Mouse (Mus musculus): ENCODE data around the gene Slc22a3. TPM values are rescaled to one million over a fixed set of nuclear protein-coding genes. Genes with fewer than 3 reads are reported as not detected.
A peak's percentile ranks its signal among the peaks of the same experiment; 100 is the strongest.

Slc22a3 gene
- polyA plus RNA-seq, 1 experiment from 2014 or later = 0.65 TPM

- 75% methylated on average over 2 of the region's 2 CpGs for WGBS
- no peak for ATAC-seq (ENCODE audit: low FRiP score, low read depth)
- Histone ChIP-seq H3K4me2 (replicated peaks) (no peak overlapping the region), H3K36me3 (no peaks in the 10 kb centered on the region), H3K9me3 (0 out of 2 replicates have a peak, but pooled peaks cover 3% of the 10 kb centered on the region), H3K4me1 (0 out of 2 replicates have a peak, but pooled peaks cover 5% of the 10 kb centered on the region), H3K4me3 (no peak overlapping the region), H3K9ac (no peak overlapping the region), H3K27ac (no peak overlapping the region), H3K27me3 (no peaks in the 10 kb centered on the region)
Observed at GRCm38 (mm10) chr17:12387781-12388180, 119.7 kb downstream of the Slc22a3 start.

GRCm38 (mm10) chr17:12385049-12385794 is 122.3 kb downstream of the Slc22a3 start:
- no peaks in the 10 kb centered on the region for H3K9me3 ChIP-seq
- H3K27ac ChIP-seq = no peak overlapping the region
- H3K4me1 ChIP-seq = 0 out of 2 replicates have a peak, but pooled peaks cover 5% of the 10 kb centered on the region
- no peak overlapping the region for H3K4me3 ChIP-seq
- no peaks in the 10 kb centered on the region for H3K36me3 ChIP-seq
- no peak for ATAC-seq (ENCODE audit: low FRiP score, low read depth)
- H3K9ac ChIP-seq = no peak overlapping the region
- no peak overlapping the region for H3K4me2 ChIP-seq (replicated peaks)
- no peaks in the 10 kb centered on the region for H3K27me3 ChIP-seq
- WGBS = 43% methylated on average over 8 of the region's 8 CpGs

DNA sequence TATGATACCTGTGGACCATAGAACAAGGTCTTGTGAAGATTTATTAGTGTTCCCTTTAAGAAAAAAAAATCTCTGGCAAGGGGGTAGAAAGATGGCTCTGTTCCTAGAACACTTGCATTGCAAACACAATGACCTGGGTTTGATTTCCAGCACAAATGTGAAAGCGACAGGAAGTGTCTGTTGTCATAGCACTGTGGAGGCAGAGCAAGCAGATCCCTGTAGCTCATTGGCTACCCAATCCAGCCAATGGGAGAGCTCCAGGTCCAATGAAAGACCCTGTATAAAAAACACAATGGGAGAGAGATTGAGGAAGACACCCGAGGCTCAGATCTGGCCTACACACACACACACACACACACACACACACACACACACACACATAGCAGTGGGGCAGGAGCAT is 125.0 kb downstream of the Slc22a3 start:
- no peak overlapping the region for H3K4me2 ChIP-seq (replicated peaks)
- H3K36me3 ChIP-seq = no peaks in the 10 kb centered on the region
- no peak overlapping the region for H3K9ac ChIP-seq
- no peak for ATAC-seq (ENCODE audit: low FRiP score, low read depth)
- no peaks in the 10 kb centered on the region for H3K9me3 ChIP-seq
- H3K4me3 ChIP-seq = no peak overlapping the region
- WGBS = 39% methylated on average over 2 of the region's 2 CpGs
- H3K4me1 ChIP-seq = 0 out of 2 replicates have a peak, but pooled peaks cover 5% of the 10 kb centered on the region
- no peak overlapping the region for H3K27ac ChIP-seq
- no peaks in the 10 kb centered on the region for H3K27me3 ChIP-seq

DNA sequence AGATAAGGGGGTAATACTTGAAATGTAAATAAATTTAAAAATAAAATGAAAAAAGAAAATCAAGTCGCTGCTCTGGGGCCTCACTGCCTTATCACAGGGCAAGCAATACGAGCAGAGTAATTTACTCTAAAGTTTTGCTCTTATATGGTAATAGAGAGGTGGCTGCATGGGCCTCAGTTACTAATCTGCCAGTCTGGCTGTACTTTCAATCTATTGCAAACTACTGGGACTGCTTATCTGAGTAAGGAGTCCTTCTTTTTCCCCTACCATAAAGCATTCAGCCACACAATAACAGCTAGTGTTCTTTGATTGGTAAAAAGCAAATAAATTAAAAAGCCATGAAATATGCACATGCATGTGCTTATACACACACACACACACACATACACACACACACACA is 125.9 kb downstream of the Slc22a3 start:
- 85% methylated on average over 2 of the region's 2 CpGs for WGBS
- no peaks in the 10 kb centered on the region for H3K27me3 ChIP-seq
- H3K36me3 ChIP-seq = no peaks in the 10 kb centered on the region
- H3K9me3 ChIP-seq = no peaks in the 10 kb centered on the region
- no peak for ATAC-seq (ENCODE audit: low FRiP score, low read depth)
- no peak overlapping the region for H3K4me3 ChIP-seq
- H3K4me2 ChIP-seq (replicated peaks) = no peak overlapping the region
- 0 out of 2 replicates have a peak, but pooled peaks cover 3% of the 10 kb centered on the region for H3K4me1 ChIP-seq
- no peak overlapping the region for H3K9ac ChIP-seq
- H3K27ac ChIP-seq = no peak overlapping the region

DNA sequence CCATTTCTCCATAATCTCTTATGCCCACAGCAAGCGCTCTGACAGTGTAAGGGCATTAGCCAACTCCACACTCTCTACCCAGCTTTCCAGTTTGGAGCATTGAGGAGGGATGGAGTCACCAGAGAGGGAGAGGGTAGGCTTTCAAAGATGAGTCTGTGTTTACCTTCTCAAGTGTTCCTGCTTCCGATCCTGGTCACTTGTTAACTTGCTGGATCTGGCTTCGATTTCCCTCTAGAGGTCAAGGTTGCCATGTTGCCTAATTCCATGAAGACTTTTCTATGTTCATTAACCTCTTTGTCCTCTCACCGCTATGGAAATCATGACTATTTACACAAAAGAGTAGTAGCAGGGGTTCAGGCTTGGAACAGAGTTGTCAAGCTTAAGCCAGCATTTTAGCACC is 127.2 kb downstream of the Slc22a3 start:
- Histone ChIP-seq H3K4me2 (replicated peaks) (no peak overlapping the region), H3K9ac (no peak overlapping the region), H3K4me3 (no peak overlapping the region), H3K36me3 (no peaks in the 10 kb centered on the region), H3K9me3 (no peaks in the 10 kb centered on the region), H3K27me3 (no peaks in the 10 kb centered on the region), H3K27ac (no peak overlapping the region), H3K4me1 (no peaks in the 10 kb centered on the region)
- WGBS = 88% methylated on average over 4 of the region's 4 CpGs
- ATAC-seq (ENCODE audit: low FRiP score, low read depth) = no peak

GRCm38 (mm10) chr17:12377981-12378705 is 129.4 kb downstream of the Slc22a3 start, which contains the start of gene Plg:
Gene Plg (plus strand): TSS chr17:12378608.
- no peak within 1 kb of the TSS for H3K9ac ChIP-seq
- no peak within 1 kb of the TSS for H3K27ac ChIP-seq
- no peak for ATAC-seq (ENCODE audit: low FRiP score, low read depth)
- no peaks in the 10 kb centered on the region for H3K4me1 ChIP-seq
- no peak within 1 kb of the TSS for H3K4me2 ChIP-seq (replicated peaks)
- no peaks in the 10 kb centered on the region for H3K9me3 ChIP-seq
- no peaks in the 10 kb centered on the region for H3K36me3 ChIP-seq
- no peak within 1 kb of the TSS for H3K4me3 ChIP-seq
- H3K27me3 ChIP-seq = peaks cover 3% of the 10 kb centered on the region; the same call in 1 of the 2 replicates
- WGBS = 86% methylated on average over 11 of the region's 11 CpGs

DNA sequence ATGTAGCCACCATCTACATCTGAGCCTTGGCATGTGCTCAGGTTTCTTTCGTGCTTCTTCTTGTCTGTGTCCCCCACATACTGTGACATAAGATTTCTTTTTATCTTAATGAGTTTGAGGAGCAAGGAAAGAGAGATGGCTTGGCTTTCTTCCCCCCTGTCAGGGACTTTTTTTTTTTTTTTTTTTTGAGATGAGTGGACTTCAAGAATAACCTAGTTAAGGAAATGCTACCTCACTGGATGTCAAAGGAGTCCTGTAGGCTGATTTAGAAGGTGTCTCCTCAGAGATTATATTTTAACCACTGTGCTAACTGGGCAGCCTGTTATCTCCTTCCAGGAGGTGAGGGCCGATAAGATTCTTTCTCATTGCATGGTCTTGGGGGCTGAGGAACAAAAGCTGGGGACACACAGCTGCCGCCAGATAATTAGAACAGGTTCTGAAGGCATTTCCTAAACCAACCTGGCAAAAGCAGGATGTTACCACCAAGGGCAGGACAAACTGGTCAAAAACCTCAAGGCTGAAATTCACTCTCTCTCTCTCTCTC is 133.8 kb downstream of the Slc22a3 start:
- 77% methylated on average over 3 of the region's 3 CpGs for WGBS

GRCm38 (mm10) chr17:12372021-12372420 is 135.5 kb downstream of the Slc22a3 start:
- Histone ChIP-seq H3K9me3 (no peaks in the 10 kb centered on the region), H3K9ac (no peak overlapping the region), H3K4me3 (no peak overlapping the region), H3K27me3 (peaks cover 3% of the 10 kb centered on the region; the same call in 1 of the 2 replicates), H3K4me2 (replicated peaks) (peak overlapping the region; percentile 27), H3K36me3 (no peaks in the 10 kb centered on the region), H3K27ac (no peak overlapping the region), H3K4me1 (0 out of 2 replicates have a peak, but pooled peaks cover 3% of the 10 kb centered on the region)
- WGBS = 30% methylated on average over 4 of the region's 4 CpGs
- ATAC-seq (ENCODE audit: low FRiP score, low read depth) = no peak

More for the DNA sequence above, 133.8 kb downstream of the Slc22a3 start:
- Histone ChIP-seq H3K9ac (no peak overlapping the region), H3K4me3 (no peak overlapping the region), H3K4me1 (no peaks in the 10 kb centered on the region), H3K9me3 (no peaks in the 10 kb centered on the region), H3K4me2 (replicated peaks) (no peak overlapping the region), H3K27ac (no peak overlapping the region), H3K36me3 (no peaks in the 10 kb centered on the region), H3K27me3 (peaks cover 3% of the 10 kb centered on the region; the same call in 1 of the 2 replicates)
- ATAC-seq (ENCODE audit: low FRiP score, low read depth) = no peak

- peaks cover 3% of the 10 kb centered on the region; the same call in 1 of the 2 replicates for H3K27me3 ChIP-seq
- no peak overlapping the region for H3K27ac ChIP-seq
- no peak overlapping the region for H3K4me3 ChIP-seq
- peak overlapping the region; percentile 27 for H3K4me2 ChIP-seq (replicated peaks)
- WGBS = 33% methylated on average over 10 of the region's 10 CpGs
- H3K9ac ChIP-seq = no peak overlapping the region
- no peaks in the 10 kb centered on the region for H3K36me3 ChIP-seq
- no peaks in the 10 kb centered on the region for H3K9me3 ChIP-seq
- H3K4me1 ChIP-seq = 0 out of 2 replicates have a peak, but pooled peaks cover 3% of the 10 kb centered on the region
- ATAC-seq (ENCODE audit: low FRiP score, low read depth) = no peak
Observed at GRCm38 (mm10) chr17:12371310-12371925, 136.1 kb downstream of the Slc22a3 start.

DNA sequence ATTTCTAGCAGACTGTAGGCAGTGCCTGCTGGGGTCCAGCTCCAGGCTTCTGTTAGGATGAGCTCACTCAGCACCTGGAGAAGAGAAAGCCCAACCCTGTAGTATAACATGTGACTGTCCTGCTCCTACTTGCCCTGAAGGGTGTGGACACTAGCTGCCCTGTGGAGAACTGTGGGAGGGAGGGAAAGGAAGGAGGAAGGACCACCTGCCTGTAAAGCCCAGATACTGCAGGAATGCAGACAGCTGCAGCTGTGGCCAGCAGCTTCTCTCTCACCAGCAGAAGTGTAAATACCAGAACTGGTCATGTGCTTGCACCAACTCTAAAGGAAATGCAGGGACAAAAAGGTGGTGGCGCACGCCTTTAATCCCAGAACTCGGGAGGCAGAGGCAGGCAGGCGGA is 137.2 kb downstream of the Slc22a3 start:
- Histone ChIP-seq H3K36me3 (no peaks in the 10 kb centered on the region), H3K4me3 (no peak overlapping the region), H3K9ac (no peak overlapping the region), H3K27ac (no peak overlapping the region), H3K4me1 (0 out of 2 replicates have a peak, but pooled peaks cover 3% of the 10 kb centered on the region), H3K27me3 (peaks cover 3% of the 10 kb centered on the region; the same call in 1 of the 2 replicates), H3K4me2 (replicated peaks) (no peak overlapping the region), H3K9me3 (no peaks in the 10 kb centered on the region)
- 82% methylated on average over 4 of the region's 4 CpGs for WGBS
- 0 out of 2 replicates have a peak, but pooled peaks have one; percentile 41 for ATAC-seq (ENCODE audit: low FRiP score, low read depth)

GRCm38 (mm10) chr17:12369393-12369792 is 138.1 kb downstream of the Slc22a3 start:
- Histone ChIP-seq H3K4me2 (replicated peaks) (no peak overlapping the region), H3K27me3 (peaks cover 1% of the 10 kb centered on the region; the same call in 1 of the 2 replicates), H3K9ac (no peak overlapping the region), H3K9me3 (no peaks in the 10 kb centered on the region), H3K36me3 (no peaks in the 10 kb centered on the region), H3K4me1 (peaks cover 3% of the 10 kb centered on the region; the same call in 1 of the 2 replicates), H3K27ac (no peak overlapping the region), H3K4me3 (no peak overlapping the region)
- no peak for ATAC-seq (ENCODE audit: low FRiP score, low read depth)
- 41% methylated on average over 5 of the region's 5 CpGs for WGBS
